Mouse (Mus musculus) erythroblast, embryonic 14.5 days (primary cell): Measurements from ENCODE around the gene Rfx2. TPM values are rescaled to one million over a fixed set of nuclear protein-coding genes. Genes with fewer than 3 reads are reported as not detected.

Experiments used
- H3K27me3 ChIP-seq: 2 replicates; pipeline ENCODE4 v1.6.1; 2012; ENCODE audit warnings: inconsistent platforms; ENCODE audit not compliant: control insufficient read depth
- H3K36me3 ChIP-seq: 2 replicates; pipeline ENCODE4 v1.6.1; 2012; ENCODE audit warnings: mild to moderate bottlenecking, inconsistent platforms; ENCODE audit not compliant: control insufficient read depth
- H3K4me1 ChIP-seq: 2 replicates; pipeline ENCODE4 v1.6.1; 2012; ENCODE audit warnings: inconsistent platforms; ENCODE audit not compliant: control insufficient read depth
- H3K4me3 ChIP-seq: replicated peaks from 2 replicates; pipeline ENCODE3; 2012; ENCODE audit warnings: moderate library complexity, mild to moderate bottlenecking, inconsistent platforms
- H3K9me3 ChIP-seq: 2 replicates; pipeline ENCODE4 v1.6.1; 2012; ENCODE audit warnings: low read length, inconsistent platforms, mixed read lengths; ENCODE audit not compliant: control insufficient read depth
- GATA1 ChIP-seq: IDR thresholded peaks from 2 replicates; pipeline ENCODE4 v1.6.1; 2012; ENCODE audit warnings: low read length, inconsistent platforms, mixed read lengths
- TAL1 ChIP-seq: IDR thresholded peaks from 3 replicates; pipeline ENCODE4 v1.6.1; 2012; ENCODE audit warnings: low read length, inconsistent platforms, mixed read lengths
- polyA plus RNA-seq: library from polyadenylated mRNA; stranded (reverse); fragments of >175 nt; gene quantifications from 2 replicates; pipeline ENCODE4 v1.2.3, GENCODE M21; 2012

The Rfx2 gene
- polyA plus RNA-seq, 1 experiment, result 26.9 TPM

DNA sequence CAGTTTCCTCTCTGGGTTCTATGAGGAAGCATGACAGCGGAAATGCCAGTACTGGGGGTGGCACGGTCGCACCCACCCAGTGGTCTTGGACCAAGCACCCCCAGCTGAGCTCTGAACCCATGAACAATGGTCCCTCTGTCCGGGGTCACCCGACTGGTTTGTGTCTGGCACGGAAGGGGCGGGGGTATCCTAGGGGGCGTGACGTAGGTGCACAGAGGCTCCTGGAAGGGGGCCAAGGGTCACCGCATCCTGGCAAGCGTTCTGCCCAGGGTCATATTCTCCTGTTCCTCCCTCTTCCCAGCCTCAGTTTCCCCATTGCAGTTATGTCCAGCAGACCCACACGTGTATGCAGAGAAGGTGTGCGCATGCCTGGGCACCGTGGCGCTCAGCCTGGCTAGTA, 77.4 kb downstream of the Rfx2 start:
- Histone ChIP-seq H3K4me3 (no peak overlapping the region), H3K9me3 (peaks cover 16% of the 10 kb centered on the region), H3K36me3 (no peaks in the 10 kb centered on the region), H3K27me3 (peaks cover 89% of the 10 kb centered on the region), H3K4me1 (peaks cover 43% of the 10 kb centered on the region)
- no peak for TF ChIP-seq TAL1
- TF ChIP-seq GATA1, result no peak

DNA sequence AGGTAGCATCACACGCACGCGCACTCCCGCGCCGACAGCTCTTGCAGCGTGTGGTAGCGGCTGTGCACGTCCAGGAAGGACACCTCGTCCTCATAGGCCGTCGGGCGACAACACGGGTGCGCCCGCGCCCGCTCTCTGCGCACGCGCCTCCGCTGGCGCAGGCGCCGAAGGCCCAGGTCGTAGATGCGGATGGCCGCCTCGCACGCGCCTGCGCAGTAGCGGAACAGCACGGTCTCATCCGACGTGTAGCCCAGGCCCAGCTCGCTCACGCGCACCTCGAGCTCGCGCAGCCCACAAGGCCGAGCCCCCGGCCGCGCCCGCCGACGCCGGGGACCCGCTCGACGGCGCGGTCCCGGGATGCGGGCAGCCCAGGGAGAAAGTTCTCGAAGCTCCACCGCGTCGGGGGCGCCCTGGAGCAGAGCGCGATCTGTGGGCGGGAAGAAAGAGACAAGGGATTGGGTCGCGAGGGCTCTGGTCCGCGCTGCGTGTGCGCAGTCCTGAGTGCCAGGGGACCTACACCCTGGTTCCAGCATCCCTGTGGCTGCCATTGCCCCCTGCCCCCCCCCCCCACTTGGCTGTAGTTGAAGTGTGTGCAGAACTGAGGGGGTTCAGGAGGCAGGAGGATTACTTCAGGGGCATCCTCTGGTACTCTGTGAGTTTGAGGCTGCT, 79.3 kb downstream of the Rfx2 start:
- TF ChIP-seq TAL1 (no peak), GATA1 (no peak)
- Histone ChIP-seq H3K9me3 (peaks cover 12% of the 10 kb centered on the region), H3K36me3 (no peaks in the 10 kb centered on the region), H3K27me3 (peaks cover 91% of the 10 kb centered on the region), H3K4me1 (peaks cover 24% of the 10 kb centered on the region), H3K4me3 (peak overlapping the region; percentile 49)

DNA sequence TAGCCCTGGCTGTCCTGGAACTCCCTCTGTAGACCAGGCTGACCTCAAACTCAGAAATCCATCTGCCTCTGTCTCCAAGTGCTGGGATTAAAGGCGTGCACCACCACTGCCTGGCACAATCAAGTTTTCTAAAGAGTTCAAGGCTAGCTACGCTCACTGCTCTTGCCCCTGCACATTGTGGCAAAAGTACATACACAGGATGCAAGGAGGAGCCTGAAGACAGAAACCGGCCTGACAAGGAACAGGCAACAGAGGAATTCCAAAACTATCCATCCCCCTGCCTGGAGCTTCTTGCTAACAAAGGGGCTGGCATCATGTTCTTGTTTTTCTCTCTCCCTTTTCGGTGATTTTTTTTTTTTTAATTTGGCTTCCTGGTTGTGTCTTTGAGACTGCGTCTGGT, 86.6 kb downstream of the Rfx2 start:
- H3K36me3 ChIP-seq, result no peaks in the 10 kb centered on the region
- no peaks in the 10 kb centered on the region for H3K4me1 ChIP-seq
- peaks cover 40% of the 10 kb centered on the region for H3K27me3 ChIP-seq
- H3K9me3 ChIP-seq, result no peaks in the 10 kb centered on the region; the same call in 1 of the 2 replicates
- TF ChIP-seq TAL1 (no peak), GATA1 (no peak)
- H3K4me3 ChIP-seq, result no peak overlapping the region

GRCm38 (mm10) chr17:56740788-56741160, 90.0 kb downstream of the Rfx2 start:
- H3K4me1 ChIP-seq, result no peaks in the 10 kb centered on the region
- TF ChIP-seq GATA1, result no peak
- no peaks in the 10 kb centered on the region for H3K36me3 ChIP-seq
- H3K4me3 ChIP-seq, result no peak overlapping the region
- H3K27me3 ChIP-seq, result peaks cover 34% of the 10 kb centered on the region
- peaks cover 4% of the 10 kb centered on the region for H3K9me3 ChIP-seq

- Histone ChIP-seq H3K36me3 (no peaks in the 10 kb centered on the region), H3K4me1 (no peaks in the 10 kb centered on the region), H3K4me3 (no peak overlapping the region), H3K27me3 (peaks cover 34% of the 10 kb centered on the region), H3K9me3 (peaks cover 4% of the 10 kb centered on the region)
- TF ChIP-seq TAL1 (no peak), GATA1 (no peak)
Observed at GRCm38 (mm10) chr17:56740118-56740787, 90.6 kb downstream of the Rfx2 start.

- H3K4me1 ChIP-seq, result no peaks in the 10 kb centered on the region
- H3K4me3 ChIP-seq, result no peak overlapping the region
- H3K27me3 ChIP-seq, result peaks cover 37% of the 10 kb centered on the region
- H3K36me3 ChIP-seq, result no peaks in the 10 kb centered on the region
- H3K9me3 ChIP-seq, result peaks cover 4% of the 10 kb centered on the region
- no peak for TF ChIP-seq TAL1
- no peak for TF ChIP-seq GATA1
Observed at GRCm38 (mm10) chr17:56738221-56738620, 92.6 kb downstream of the Rfx2 start.

- TF ChIP-seq GATA1, result no peak
- TF ChIP-seq TAL1, result no peak
- peaks cover 4% of the 10 kb centered on the region for H3K9me3 ChIP-seq
- no peaks in the 10 kb centered on the region for H3K36me3 ChIP-seq
- peaks cover 46% of the 10 kb centered on the region for H3K27me3 ChIP-seq
- no peaks in the 10 kb centered on the region for H3K4me1 ChIP-seq
- no peak overlapping the region for H3K4me3 ChIP-seq
Observed at GRCm38 (mm10) chr17:56736534-56736933, 94.3 kb downstream of the Rfx2 start.

DNA sequence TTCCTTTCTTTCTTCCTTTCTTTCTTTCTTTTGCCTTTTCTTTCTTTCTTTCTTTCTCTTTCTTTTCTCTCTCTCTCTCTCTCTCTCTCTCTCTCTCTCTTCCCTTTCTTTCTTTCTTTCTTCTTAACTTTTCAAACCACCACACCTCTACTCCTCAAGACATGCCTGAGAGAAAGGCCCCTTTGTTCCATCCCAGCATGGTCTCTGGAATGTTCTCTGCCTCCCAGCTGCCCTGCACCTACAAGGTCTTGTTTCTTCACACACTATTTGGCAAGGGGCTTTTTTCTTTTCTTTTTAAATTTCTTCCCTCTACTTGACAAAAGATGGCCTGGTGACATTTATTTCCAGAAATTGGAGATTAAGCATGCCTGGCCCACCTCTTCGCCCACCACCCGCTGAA, 101.2 kb downstream of the Rfx2 start:
- Histone ChIP-seq H3K9me3 (no peaks in the 10 kb centered on the region), H3K4me1 (peaks cover 22% of the 10 kb centered on the region), H3K36me3 (peaks cover under 1% of the 10 kb centered on the region; the same call in 1 of the 2 replicates), H3K4me3 (no peak overlapping the region), H3K27me3 (peaks cover 63% of the 10 kb centered on the region)
- no peak for TF ChIP-seq TAL1
- TF ChIP-seq GATA1, result no peak

DNA sequence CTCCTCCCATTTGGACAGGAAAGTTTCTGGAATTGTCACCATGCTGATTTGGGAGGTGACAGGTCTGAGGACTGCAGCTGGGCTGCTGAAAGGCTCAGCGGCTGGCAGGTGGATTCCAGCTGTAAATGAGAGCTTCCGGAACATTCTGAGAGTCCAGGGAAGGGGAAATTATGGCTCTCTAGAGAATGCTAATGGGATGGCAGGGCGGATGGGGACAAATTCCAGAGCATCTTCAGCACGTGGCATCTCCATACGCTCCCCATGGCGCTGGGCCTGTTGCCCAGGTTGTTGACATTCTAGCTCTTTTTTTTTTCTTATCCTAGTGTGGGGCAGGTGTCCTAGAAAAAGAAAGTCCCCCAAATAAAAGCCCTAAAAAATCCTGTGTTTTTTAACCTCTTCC, 101.7 kb downstream of the Rfx2 start:
- Histone ChIP-seq H3K4me3 (no peak overlapping the region), H3K9me3 (no peaks in the 10 kb centered on the region), H3K27me3 (peaks cover 58% of the 10 kb centered on the region), H3K36me3 (peaks cover 5% of the 10 kb centered on the region), H3K4me1 (peaks cover 22% of the 10 kb centered on the region)
- no peak for TF ChIP-seq GATA1
- no peak for TF ChIP-seq TAL1
